Mouse (Mus musculus): ENCODE measurements around the gene Epas1.

Epas1 gene

DNA sequence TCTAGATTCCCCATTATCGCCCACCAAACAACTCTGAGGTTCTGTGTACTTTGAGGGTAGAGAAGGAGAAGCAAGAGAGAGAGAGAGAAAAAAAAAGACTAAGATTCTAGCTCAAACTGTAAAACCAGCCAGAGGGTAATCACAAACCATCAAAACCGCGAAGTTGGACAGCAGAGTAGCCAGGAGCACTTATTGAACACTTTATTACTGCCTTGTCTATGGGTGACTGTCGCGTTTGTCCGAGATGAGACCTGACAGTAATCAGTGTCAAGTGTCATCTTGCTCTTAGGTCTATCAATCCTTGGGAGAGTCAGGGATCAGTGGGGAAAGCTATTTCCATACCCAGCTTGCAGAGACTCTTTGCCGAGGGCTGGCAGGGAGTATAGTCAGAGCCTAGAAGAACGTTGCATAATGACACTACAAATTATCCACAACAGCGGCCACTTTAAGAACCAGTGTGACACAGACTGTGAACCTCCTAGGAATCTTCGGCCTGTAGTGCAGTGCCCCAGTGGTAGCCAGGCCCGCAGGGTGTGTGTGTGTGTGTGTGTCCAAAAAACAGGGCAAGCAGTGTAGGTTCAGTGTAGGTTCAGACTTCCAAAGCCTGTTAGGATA is 2.2 kb downstream of the Epas1 start:
- DNase-seq (ENCODE audit: low spot score in 2 of 2): no peak

DNA sequence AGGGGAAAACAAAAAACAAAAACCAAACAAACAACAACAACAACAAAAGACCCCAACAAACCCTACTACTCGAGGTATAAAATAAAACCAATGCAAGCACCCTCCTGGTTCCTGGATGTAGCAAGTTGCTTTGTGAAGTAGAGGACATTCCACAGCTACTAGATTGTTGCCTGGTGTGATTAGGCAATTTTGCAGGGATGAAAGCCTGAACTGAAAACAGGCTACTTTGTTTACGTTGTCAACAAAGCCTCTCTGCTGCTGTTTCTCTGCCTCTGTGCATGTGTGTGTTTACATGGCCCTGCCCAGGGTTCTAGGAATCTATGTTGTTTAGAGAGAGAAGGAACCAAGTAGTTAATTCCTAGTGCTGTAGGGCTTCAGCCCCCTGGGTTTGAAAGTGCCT is 4.1 kb downstream of the Epas1 start:
- DNase-seq (ENCODE audit: low spot score in 2 of 2): no peak

DNA sequence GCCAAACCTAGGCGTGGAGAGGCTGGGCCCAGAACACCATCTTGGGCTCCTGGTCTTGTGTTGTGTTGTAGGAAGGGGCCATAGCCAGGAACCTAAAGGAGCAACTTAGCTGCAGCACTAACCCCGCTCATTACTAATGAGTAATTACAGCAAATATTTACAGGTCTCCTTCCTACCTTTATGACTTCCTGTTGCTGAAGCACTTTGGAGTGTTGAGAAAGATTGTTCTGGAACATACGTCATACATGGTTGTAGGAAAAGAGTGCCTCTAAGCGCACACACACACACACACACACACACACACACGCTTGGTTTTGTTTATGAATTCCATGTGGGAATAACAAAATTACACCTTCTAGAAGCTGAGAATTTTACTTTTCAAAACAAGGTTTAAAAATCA is 8.4 kb downstream of the Epas1 start:
- DNase-seq (ENCODE audit: low spot score in 2 of 2): no peak

DNA sequence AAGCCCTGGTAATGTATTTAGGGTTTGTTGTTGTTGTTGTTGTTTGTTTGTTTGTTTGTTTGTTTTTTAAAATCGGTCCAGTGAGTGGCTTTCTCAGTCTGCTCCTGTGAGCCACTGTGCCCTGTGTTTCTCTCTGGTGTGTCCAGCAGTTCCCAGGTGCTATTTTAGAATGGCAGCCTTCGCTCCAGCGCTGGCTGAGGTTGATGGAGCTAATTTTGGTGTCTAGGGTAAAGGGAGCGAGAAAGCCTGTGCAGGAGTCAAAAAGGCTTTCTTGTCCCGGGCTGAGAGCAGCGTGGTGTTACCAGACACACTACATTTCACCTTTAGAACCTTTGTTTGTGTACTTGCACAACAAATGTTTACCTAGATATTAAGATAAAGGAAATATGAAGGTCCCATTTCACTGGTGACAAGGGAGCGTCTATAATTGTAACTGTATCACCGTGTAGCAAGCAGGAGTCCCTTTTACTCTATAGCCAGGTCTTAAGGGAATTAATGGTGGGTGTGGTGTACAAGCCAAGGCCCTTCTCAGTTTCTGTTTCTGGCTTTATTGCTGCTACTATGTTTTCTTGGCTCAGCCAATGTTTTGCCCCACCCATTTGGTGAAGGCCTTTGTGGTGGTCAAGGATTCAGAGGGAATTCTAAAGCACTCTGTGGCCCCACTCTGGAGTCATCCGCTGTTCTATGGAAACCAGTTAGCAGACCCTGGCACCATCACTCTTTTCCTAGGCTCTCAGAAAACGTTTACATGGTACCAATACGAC is 9.2 kb downstream of the Epas1 start:
- DNase-seq (ENCODE audit: low spot score in 2 of 2): no peak

DNA sequence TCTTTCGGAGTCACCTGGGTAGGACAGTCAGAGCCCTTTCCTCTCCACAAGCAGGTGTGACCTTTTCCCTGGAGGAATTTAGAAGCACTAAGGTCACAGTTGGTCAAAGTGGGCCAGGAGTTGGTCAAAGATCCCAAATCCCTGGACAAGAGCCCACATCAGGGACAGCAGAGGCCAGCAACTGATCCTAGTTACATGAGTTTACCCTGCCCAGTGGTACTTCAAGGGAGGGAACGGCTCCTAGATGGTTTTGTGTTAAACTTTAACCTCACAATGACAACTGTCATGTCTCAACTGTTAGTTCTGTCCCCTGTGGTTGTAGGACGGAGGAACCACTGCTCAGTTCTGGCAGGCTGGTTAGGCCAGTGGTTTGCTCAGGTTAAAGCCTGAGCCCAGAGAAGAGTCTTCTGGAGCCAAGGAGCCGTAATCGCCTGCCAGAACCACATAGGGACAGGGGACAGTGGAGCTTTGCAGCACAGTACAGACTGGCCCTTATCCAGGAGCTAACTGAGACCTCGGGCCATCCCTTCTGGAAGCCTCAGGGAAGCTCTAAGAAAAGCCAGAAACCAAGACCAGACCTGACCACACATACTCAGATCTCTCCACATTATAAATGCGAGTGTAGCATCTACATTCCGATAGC is 12.4 kb downstream of the Epas1 start:
- no peak for DNase-seq (ENCODE audit: low spot score in 2 of 2)

DNA sequence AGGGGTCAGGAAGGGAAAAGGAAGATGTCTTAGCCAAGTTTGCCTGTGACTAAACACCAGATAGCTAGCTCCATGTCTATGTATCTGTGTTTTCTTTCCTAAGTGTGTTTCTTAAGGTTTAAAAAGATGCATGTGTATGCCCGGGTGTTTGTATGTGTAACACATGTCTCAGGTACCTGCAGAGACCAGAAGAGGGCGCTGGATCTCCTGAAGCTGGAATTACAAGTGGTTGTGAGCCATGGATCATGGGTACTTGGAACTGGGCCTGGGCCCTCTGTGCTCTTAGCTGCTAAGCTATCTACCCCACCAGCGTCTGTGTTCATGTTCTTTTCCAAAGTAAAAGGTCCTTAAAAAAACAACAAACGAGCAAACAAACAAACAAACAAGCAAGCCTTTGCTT is 12.9 kb downstream of the Epas1 start:
- no peak for DNase-seq (ENCODE audit: low spot score in 2 of 2)

DNA sequence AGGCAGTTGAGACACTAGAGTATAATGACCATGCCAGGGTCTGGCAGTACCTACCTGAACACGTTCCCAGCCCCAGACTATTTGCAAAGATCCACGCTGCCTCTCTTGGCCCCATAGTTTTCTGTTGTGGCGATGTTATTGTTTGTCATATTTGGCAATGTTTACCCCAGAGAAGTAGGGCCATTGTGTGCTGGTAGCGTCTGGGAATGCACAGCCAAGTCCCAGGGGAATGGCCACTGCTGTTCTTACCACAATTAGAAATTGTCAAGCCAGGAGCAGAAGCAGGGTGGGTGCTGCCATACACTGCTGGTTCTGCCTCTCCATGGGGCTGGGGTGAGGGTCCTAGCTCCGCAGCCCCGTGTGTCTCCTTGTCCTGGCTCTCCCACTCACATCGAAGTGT is 15.1 kb downstream of the Epas1 start:
- DNase-seq (ENCODE audit: low spot score in 2 of 2): no peak

DNA sequence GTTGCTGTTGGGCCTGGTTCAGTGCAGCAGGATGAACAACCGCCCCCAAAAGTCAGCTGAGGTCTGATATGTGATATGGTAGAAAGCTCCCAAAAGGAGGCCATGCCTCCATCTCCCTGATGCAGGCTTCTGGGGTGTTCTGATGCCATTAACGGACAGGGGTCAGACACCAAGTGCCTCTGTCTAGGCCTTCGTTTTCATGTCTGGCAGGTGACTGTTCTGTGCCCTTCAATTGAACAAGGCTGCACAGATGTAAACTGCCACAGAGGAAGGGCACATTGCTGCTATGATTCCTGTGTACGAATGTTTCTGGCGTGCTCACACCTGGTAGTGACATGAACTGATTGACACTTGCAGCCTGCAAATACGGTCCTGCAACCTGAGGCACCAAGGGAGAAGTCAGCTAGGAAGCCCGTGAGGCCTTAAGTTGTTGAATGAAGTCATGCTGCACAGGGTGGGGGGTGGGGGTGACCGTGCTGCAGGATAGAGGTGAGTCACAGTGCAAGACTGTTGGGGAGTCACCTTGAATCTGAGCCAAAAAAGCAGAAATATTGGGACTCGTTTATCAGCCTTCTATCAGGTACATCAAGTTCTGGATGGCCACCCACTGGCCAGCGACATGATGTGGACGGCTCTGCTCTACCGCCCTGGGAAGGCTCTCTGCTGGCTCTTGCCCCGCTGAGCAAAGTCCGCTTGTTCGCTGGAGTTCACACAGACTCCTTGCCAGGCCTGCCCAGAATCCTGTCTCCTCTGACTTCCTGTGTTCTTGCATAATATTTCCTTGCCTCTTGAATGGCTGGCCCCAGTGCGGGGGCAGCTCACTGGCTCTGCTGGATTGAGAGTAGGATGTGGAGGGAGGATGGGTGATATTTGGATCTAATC is 16.1 kb downstream of the Epas1 start:
- DNase-seq (ENCODE audit: low spot score in 2 of 2): no peak

DNA sequence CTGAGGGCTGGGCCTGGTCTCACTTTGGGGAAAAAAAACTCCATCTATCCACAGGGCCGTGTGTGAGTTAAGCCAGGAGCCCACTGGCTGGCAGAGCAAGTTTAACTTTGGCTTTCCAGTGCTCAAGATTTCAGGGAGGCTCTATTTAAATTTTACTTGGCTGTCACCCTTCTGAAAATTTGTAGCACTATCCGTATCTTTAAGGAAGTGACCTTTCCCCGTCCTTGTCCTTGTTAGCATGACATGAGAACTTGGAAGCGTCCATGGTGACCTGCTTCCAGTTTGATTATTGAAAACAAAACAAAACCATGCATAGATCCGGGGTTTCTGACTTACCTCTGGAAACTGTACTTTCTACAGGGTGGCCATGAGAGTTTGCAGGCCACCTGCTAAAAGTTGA is 17.3 kb downstream of the Epas1 start:
- DNase-seq (ENCODE audit: low spot score in 2 of 2): no peak

DNA sequence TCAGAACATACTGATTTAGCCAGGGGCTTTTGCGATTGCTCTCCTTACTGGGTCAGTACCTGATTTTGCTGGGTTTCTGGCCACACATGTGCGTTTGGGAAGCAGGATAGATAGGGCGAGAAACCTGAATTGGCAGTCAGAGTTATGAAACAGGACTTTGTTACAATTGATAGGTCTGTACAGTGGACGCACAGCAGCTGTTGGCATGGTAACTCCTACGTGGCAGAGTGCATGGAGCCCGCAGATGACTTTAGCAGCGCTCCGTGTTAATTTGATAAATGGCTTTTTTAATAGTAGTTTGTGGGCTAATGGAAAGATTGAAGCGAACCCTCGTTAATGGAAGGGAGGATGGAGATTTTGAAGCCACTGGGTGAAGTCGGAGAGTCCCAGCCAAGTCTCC is 18.5 kb downstream of the Epas1 start:
- no peak for DNase-seq (ENCODE audit: low spot score in 2 of 2)

DNA sequence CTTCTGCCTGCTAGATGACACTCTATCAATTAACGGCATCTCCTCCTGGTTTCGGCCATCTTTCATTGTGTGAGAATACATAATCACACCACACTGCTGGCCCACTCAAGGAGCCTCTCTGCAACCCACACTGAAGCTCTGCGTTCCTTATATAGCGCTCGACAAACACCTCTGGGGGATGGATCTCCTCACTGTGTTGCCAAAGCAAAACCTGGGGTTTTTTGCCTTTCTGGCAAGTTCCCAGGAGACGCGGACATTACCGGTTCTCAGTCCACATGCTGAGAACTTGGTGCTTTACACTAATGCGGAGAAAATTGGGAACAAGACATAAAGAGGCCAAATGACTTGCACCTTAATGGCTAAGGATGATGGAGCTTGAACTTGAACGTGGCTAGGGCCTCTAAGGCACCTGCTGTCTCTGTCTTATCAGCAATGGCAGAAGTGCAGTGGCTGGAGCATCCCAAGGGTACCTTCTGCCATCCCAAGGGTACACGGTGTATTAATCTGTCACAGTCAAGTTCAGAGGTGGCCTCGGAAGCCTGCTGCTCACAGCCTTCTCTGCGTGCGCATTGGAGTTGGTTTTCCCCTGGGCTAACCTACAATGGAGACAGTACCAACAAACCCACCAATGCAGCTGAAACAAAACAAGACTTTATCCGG is 19.6 kb downstream of the Epas1 start:
- DNase-seq (ENCODE audit: low spot score in 2 of 2): no peak

DNA sequence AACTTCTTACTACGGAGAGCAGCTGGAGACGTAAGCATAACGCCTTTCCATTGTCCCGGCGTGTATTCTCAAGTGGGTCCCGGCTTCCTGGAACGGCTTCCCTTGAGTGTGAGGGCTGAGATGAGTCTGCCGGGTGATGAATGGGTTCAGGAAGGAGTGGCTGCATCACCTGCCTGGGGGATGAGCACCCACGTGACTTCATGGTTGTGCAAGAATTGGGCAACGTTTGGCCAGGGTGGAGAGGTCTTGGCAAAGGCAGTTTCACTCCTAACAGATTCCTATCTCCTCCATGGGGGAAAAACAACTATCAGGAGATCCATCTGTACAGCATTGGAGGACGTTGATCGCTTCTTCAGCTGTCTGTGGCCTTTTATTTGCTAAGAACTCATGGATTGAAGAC is 23.0 kb downstream of the Epas1 start:
- no peak for DNase-seq (ENCODE audit: low spot score in 2 of 2)

DNA sequence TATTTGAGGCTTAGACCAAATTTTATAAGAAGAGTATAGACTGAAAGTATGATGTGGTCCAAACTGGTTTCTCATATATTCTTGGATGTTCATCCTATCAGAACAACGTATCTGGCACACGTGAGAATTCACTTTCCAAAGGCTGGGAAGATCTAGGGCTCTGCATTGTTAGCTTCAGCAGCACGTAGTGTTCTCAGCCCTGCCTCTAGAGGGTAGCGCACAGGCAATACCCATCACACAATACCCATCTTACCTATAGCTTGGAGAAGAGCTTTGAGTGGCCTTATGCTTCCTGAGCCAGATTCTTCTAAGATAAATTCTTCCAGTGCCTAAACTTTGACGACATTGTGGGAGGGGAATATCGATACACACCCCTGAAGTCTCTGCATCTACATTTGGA is 24.6 kb downstream of the Epas1 start:
- DNase-seq (ENCODE audit: low spot score in 2 of 2): no peak

DNA sequence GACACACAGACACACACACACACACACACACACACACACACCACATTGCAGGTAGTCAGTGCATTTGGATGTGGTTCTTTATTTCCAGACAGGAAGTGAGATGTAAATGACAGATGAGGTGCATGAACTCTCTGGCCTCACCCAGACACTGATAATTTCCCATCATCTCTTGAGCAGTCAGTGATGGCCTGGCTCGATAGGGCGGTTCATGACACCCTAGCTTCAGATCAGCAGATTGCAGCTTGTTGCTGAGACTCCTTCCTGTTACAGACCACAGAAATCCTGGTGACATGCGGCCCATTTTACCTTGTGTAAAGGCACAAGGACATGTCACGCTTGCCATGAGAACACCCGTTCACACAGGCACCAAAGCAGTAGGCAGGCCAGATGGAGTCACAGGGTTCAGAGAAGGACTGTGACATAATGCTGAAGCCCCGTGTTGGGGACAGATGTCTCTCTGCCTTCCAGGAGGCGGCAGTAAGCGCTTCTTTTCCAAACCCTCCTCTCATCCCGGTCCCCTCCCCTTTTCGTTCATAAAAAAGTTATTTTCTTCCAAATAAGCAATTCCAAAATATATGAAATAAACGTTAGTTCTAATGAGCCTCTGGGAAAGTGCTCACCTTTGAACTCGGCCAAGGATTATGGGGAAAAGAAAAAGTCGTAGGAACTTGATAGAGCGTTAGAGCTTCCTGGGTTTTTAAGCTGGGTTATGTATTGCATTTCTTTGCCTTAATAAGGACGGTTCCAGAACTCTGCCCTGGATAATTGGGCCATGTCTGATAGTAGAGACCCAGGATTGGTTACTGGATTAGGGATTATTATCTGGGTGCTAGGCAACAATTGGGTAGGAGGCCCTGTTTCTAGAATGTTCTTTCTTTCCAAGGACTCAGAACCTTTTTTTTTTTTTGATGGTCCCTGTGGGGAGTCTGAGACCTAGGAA is 26.0 kb downstream of the Epas1 start:
- DNase-seq (ENCODE audit: low spot score in 2 of 2): no peak

DNA sequence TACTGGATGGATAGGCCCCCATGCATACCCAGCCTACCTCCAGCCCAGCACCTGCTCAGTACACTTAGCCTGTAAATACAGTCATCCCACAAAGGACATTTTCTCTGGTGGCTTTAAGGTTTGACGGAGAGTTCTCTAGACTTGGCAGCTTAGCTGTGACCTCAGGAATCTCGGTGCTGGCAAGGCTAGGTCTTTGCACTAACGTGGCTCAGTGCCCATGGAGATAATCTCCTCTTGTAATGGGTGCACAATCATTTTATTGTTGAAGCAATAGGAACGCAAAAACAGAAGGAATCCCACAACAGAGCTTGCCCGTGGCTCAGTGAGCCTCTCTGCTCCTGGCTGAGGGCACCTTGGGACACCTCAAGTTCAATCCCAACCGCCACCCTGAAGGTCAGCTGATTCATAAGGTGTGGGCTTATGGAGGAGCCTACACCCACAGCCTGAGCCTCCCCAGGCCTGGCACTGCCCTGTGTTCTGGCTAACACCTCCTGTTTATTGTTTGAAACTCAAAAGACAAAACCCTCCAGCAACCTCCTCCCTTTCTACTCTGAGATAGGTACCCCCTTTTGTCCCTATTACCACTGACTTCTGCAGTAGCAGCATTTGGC is 27.3 kb downstream of the Epas1 start:
- no peak for DNase-seq (ENCODE audit: low spot score in 2 of 2)

DNA sequence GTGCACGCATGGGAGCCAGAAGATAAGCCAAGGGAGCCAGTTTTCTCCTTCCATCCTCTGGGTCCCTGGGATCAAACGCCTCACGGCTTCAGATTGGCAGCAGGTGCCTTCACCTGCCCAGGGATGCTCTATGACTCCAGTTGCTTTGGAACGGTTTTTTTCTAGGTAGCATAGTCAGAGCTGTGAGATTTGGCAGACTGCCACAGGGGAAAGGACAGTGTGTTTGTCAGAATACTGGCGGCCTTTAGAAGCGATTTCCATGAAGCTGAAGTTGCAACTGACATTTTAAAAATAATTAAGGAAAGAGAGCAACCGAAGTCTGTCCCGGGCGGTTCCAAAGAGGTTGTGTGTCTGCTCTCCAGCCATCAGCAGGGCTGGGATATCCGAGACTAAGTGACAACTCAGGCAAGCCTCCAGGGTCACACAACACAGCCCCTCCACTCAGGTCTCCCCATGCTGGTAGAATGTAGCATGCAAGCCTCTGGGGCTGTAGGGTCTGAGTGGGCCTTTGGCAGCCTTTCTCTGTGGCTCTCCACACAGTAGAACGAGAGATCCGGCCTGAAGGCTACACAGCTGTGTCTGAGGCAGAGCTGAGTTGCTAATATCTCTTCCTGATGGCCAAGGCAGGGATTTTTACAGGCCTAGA is 28.4 kb downstream of the Epas1 start:
- DNase-seq (ENCODE audit: low spot score in 2 of 2): no peak

DNA sequence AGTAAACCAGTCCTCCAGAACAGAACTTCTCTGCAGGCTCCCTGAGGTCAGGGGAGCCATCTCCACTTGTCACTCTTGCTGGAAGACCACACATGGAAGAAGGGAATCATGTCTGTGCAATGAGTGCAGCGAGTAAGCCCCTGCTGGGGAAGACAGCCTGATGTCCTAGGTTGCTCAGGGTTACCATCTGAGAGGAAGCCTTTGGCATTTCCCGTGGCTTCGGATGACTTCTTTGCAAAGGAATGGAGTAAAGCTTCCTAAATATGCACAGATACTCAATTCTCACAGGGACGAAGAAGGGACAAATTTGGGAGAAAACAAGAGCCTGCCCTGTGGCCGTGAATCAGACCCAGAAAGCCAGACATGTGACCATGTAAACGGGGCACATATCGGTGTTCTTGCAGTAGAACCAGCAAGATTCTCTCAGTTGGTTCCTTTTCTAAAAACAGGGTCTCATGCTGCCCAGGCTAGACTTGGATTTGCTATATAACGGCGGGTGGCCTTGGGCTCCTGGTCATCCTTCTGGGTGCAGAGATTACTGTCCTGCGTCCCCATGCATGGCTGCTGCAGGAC is 31.0 kb downstream of the Epas1 start:
- DNase-seq (ENCODE audit: low spot score in 2 of 2): no peak

DNA sequence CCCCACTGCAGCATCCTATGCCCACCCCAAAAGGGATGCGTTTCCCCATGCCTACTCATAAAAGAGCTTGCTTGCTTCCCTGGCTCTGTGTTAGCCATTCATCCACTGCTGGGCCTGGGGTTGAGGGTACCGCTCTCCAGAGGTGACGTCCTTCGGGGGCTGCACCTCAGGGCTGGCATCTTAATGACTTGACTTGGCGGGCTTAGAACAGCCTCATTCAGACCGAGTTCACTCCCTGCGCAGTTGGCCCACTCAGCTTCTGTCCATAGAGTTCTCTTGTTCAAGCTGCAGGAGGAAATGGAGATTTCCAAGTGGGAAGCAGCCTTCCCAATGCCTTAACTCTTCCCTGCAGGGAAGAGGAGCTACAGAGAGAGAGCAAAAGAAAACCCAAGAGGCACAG is 32.1 kb downstream of the Epas1 start:
- DNase-seq (ENCODE audit: low spot score in 2 of 2): peak in 1 of 2 experiments; percentile 36

DNA sequence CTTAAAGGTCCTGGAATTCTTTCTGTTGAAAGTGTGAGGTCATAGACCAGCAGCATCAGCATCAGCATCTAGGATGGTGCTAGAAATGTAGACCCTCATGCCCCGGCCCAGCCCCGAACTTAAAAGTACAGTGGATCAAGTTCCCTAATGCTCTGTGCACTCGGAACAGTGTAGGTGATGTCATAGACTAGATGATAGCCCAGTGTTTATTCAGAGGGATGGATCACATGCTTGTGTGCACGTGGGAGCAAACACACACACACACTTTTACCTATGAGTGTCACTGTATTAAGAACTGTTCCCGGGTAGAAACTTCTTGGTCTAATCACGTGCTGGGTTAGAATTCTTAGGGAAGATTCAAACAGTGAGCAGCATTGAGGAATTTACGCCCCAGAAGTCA is 33.0 kb downstream of the Epas1 start:
- DNase-seq (ENCODE audit: low spot score in 2 of 2): no peak

Data from left cerebral cortex, adult 9 months (tissue).